ENCODE assay signal across 15 mouse cellular contexts in the genomic region with DNA sequence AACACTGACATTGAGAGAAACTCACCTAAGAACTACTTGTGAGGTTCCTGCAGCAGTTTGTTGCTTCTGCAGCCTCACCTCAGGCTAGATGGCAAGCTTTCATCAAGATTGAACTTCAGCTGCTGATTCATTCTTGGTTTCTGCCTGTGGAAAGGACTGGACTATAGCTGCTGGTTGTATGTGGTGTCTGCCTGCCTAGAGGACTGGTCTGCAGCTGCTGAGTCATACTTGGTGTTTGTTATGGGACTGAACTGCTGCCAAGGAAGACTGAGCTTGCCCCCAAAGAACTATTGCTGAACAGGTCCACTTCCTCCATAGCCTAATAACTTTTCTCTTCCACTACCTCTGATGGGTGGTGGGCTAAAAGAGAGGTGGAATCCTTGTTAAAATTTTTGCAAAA. TPM values are rescaled to one million over a fixed set of nuclear protein-coding genes. Genes with fewer than 3 reads are reported as not detected.
"Had no signal": no experiment of that assay in that cellular context is flagged by ENCODE, and none has a peak within 500 bp of the region (broad histone marks: within the 10 kb centered on the region; RNA-seq: fewer than 3 reads in every experiment).

No protein-coding gene starts in this region.

- H3K4me1 ChIP-seq: lung, embryonic 15.5 days; midbrain, embryonic 13.5 days; midbrain, embryonic 15.5 days; neural tube, embryonic 12.5 days; stomach, embryonic 15.5 days had no signal

- H3K9me3 ChIP-seq: lung, embryonic 15.5 days; megakaryocyte, embryonic 14.5 days; midbrain, embryonic 13.5 days; midbrain, embryonic 15.5 days; neural tube, embryonic 12.5 days; stomach, embryonic 15.5 days had no signal

- DNase-seq: lung, postnatal 14 days; lung, postnatal 36 days; right cerebral cortex, postnatal 14 days; thymus, adult 2 months; thymus, postnatal 25 days; thymus, postnatal 4 days had no signal

- H3K27me3 ChIP-seq: lung, embryonic 15.5 days; megakaryocyte, embryonic 14.5 days; midbrain, embryonic 13.5 days; midbrain, embryonic 15.5 days; neural tube, embryonic 12.5 days; stomach, embryonic 15.5 days had no signal

- H3K4me3 ChIP-seq: lung, embryonic 15.5 days; megakaryocyte, embryonic 14.5 days; midbrain, embryonic 13.5 days; midbrain, embryonic 15.5 days; neural tube, embryonic 12.5 days; stomach, embryonic 15.5 days had no signal

- H3K36me3 ChIP-seq: lung, embryonic 15.5 days; midbrain, embryonic 13.5 days; midbrain, embryonic 15.5 days; neural tube, embryonic 12.5 days; stomach, embryonic 15.5 days had no signal

- H3K27ac ChIP-seq: lung, embryonic 15.5 days; macrophage; midbrain, embryonic 13.5 days; midbrain, embryonic 15.5 days; neural tube, embryonic 12.5 days; stomach, embryonic 15.5 days; stomach, postnatal 0 days had no signal

RNA-seq across cellular contexts. Expression of a gene that starts 15.3 kb away (rescaled TPM):
- polyA plus RNA-seq: neural tube, embryonic 14.5 days had no signal
